Mouse (Mus musculus): ENCODE results near the gene Taf7l.

- no peak for TF ChIP-seq CTCF (IDR thresholded peaks at IDR 0.05; ENCODE audit: low read depth)
- TF ChIP-seq EP300 (optimal IDR thresholded peaks at IDR 0.05) = no peak
Measured at GRCm38 (mm10) chrX:134507977-134508376, 31.7 kb upstream of the Taf7l start.

Data from stomach, postnatal 0 days (tissue).